Mouse (Mus musculus) T-helper 17 cell (primary cell): ENCODE data around the gene 1110032A03Rik.

Source experiments
- in situ Hi-C, 2 experiments: fragments of 300-600 bp; cut with MboI, MseI; formaldehyde crosslinking; loops; 1 replicate in 1 of 2; 2 replicates in 1 of 2; pipeline ENCODE4 v1.15.1; 2025; ENCODE audit warnings: high pct_unique_total_duplicates in 2 of 2

The 1110032A03Rik gene

GRCm38 (mm10) chr9:50774026-50774462, 1.3 kb downstream of the 1110032A03Rik start:
- in situ Hi-C loops = no loop called here

- in situ Hi-C loops = no loop called here
Observed at GRCm38 (mm10) chr9:50770011-50770410, 5.3 kb downstream of the 1110032A03Rik start.

- in situ Hi-C loops = no loop called here
Observed at GRCm38 (mm10) chr9:50768107-50769002, 7.0 kb downstream of the 1110032A03Rik start, which contains the start of gene Fdxacb1. Fdxacb1 (plus strand) TSS chr9:50768236.

GRCm38 (mm10) chr9:50767531-50768106, 7.7 kb downstream of the 1110032A03Rik start:
- in situ Hi-C loops = no loop called here

GRCm38 (mm10) chr9:50763331-50763730, 12.0 kb downstream of the 1110032A03Rik start:
- in situ Hi-C loops = loop anchor here in 1 of 2 experiments (5.0 kb wide), 1 partner anchor 1271 kb away; no protein-coding TSS in a partner anchor

GRCm38 (mm10) chr9:50761520-50762243, 13.6 kb downstream of the 1110032A03Rik start:
- in situ Hi-C loops = loop anchor here in 1 of 2 experiments (5.0 kb wide), 1 partner anchor 1269 kb away; no protein-coding TSS in a partner anchor

GRCm38 (mm10) chr9:50756711-50757110, 18.6 kb downstream of the 1110032A03Rik start:
- in situ Hi-C loops = loop anchor here in 1 of 2 experiments (10.0 kb wide), 1 partner anchor 692 kb away; no protein-coding TSS in a partner anchor

- in situ Hi-C loops = loop anchor here in 1 of 2 experiments (10.0 kb wide), 1 partner anchor 689 kb away; no protein-coding TSS in a partner anchor
Observed at GRCm38 (mm10) chr9:50753947-50754346, 21.4 kb downstream of the 1110032A03Rik start.

GRCm38 (mm10) chr9:50752784-50753615, 22.3 kb downstream of the 1110032A03Rik start:
- in situ Hi-C loops = loop anchor here in 1 of 2 experiments (10.0 kb wide), 1 partner anchor 688 kb away; no protein-coding TSS in a partner anchor

- in situ Hi-C loops = loop anchor here in 1 of 2 experiments (10.0 kb wide), 1 partner anchor 687 kb away; no protein-coding TSS in a partner anchor
Observed at GRCm38 (mm10) chr9:50752054-50752602, 23.2 kb downstream of the 1110032A03Rik start, which contains the start of gene Hspb2. Hspb2 (minus strand) TSS chr9:50752354.

- in situ Hi-C loops = loop anchor here in 1 of 2 experiments (10.0 kb wide), 1 partner anchor 687 kb away; no protein-coding TSS in a partner anchor
Observed at GRCm38 (mm10) chr9:50751323-50751722, 24.0 kb downstream of the 1110032A03Rik start, which contains the start of gene Cryab. Cryab (plus strand) TSS chr9:50751325.

GRCm38 (mm10) chr9:50750706-50751105, 24.6 kb downstream of the 1110032A03Rik start:
- in situ Hi-C loops = loop anchor here in 1 of 2 experiments (10.0 kb wide), 1 partner anchor 686 kb away; no protein-coding TSS in a partner anchor

GRCm38 (mm10) chr9:50746214-50746677, 29.1 kb downstream of the 1110032A03Rik start, which contains the start of gene 2310030G06Rik:
2310030G06Rik (minus strand) TSS chr9:50746536.
- in situ Hi-C loops = no loop called here

GRCm38 (mm10) chr9:50745806-50746205, 29.5 kb downstream of the 1110032A03Rik start:
- in situ Hi-C loops = no loop called here

GRCm38 (mm10) chr9:50742744-50743143, 32.6 kb downstream of the 1110032A03Rik start:
- in situ Hi-C loops = no loop called here

GRCm38 (mm10) chr9:50742261-50742660, 33.1 kb downstream of the 1110032A03Rik start:
- in situ Hi-C loops = no loop called here

- in situ Hi-C loops = no loop called here
Observed at GRCm38 (mm10) chr9:50740867-50741784, 34.2 kb downstream of the 1110032A03Rik start.
